Mouse (Mus musculus) adrenal gland, postnatal 36 days (tissue): ENCODE results near the gene Lbhd1. TPM values are rescaled to one million over a fixed set of nuclear protein-coding genes. Genes with fewer than 3 reads are reported as not detected.

ENCODE experiments used
- microRNA-seq: library from miRNA; unstranded; fragments of <30 nt; microRNA quantifications from one replicate; pipeline ENCODE4 v1.2.0, GENCODE M21; 2021
- total RNA-seq, 2 experiments: library from RNA; stranded (reverse); gene quantifications; 2 replicates each; pipeline ENCODE4 v1.2.3; 2021

Lbhd1 gene
- total RNA-seq, 2 experiments from 2014 or later = 5.3 to 17.6 TPM

Small RNA genes lying within 50 kb of the gene (microRNA-seq; reads per million reads assigned to microRNA genes)
- not detected for gene Mir5136

Other genes with a start within 250 kb of the Lbhd1 start
- 1 to 10 TPM; 1.3 TPM for gene Chrm1, start 219.9 kb upstream of the Lbhd1 start, total RNA-seq
- 100 to 1,000 TPM; 354 to 445 TPM for gene Slc3a2, start 160.4 kb upstream of the Lbhd1 start, total RNA-seq
- gene Wdr74, start 147.9 kb upstream of the Lbhd1 start, total RNA-seq = 10 to 100 TPM; 52.3 to 71.2 TPM
- gene 1700092M07Rik, start 143.0 kb upstream of the Lbhd1 start, total RNA-seq = 1 to 10 TPM in 1 of 2 experiments, under 1 TPM in 1; 0.82 to 1.0 TPM
- gene Stx5a, start 142.3 kb upstream of the Lbhd1 start, total RNA-seq = 10 to 100 TPM; 83.6 to 92.9 TPM
- 100 to 1,000 TPM in 1 of 2 experiments, 10 to 100 TPM in 1; 94.7 to 144 TPM for gene Nxf1, start 126.7 kb upstream of the Lbhd1 start, total RNA-seq
- gene Tmem223, start 112.7 kb upstream of the Lbhd1 start, total RNA-seq = 100 to 1,000 TPM; 113 to 127 TPM
- 10 to 100 TPM; 44.8 to 69.2 TPM for gene Tmem179b, start 109.3 kb upstream of the Lbhd1 start, total RNA-seq
- gene Taf6l, start 97.3 kb upstream of the Lbhd1 start, total RNA-seq = 10 to 100 TPM; 11.2 to 16.7 TPM
- gene Polr2g, start 85.2 kb upstream of the Lbhd1 start, total RNA-seq = 10 to 100 TPM; 90.5 to 98.5 TPM
- 1 to 10 TPM; 2.0 to 2.9 TPM for gene Zbtb3, start 81.2 kb upstream of the Lbhd1 start, total RNA-seq
- 10 to 100 TPM; 31.7 to 32.2 TPM for gene Ttc9c, start 64.4 kb upstream of the Lbhd1 start, total RNA-seq
- gene Hnrnpul2, start 63.7 kb upstream of the Lbhd1 start, total RNA-seq = 10 to 100 TPM; 61.8 to 67.6 TPM
- 1 to 10 TPM in 1 of 2 experiments, not detected in 1; 1.7 TPM for gene AC129217.1, start 54.0 kb upstream of the Lbhd1 start, total RNA-seq
- gene Bscl2, start 46.3 kb upstream of the Lbhd1 start, total RNA-seq = 100 to 1,000 TPM; 132 to 176 TPM
- gene Gng3, start 44.5 kb upstream of the Lbhd1 start, total RNA-seq = 1 to 10 TPM; 5.2 to 5.4 TPM
- gene Lrrn4cl, start 33.0 kb upstream of the Lbhd1 start, total RNA-seq = 1 to 10 TPM; 4.2 to 4.5 TPM
- gene Ubxn1, start 12.2 kb upstream of the Lbhd1 start, total RNA-seq = 100 to 1,000 TPM; 177 to 218 TPM
- gene Uqcc3, start 2.8 kb upstream of the Lbhd1 start, total RNA-seq = 10 to 100 TPM; 49.9 to 79.8 TPM
- not detected for gene Gm49403, start 198 bp downstream of the Lbhd1 start, total RNA-seq
- gene 1810009A15Rik, start 5.1 kb downstream of the Lbhd1 start, total RNA-seq = 10 to 100 TPM; 49.6 to 50.3 TPM
- 1 to 10 TPM; 1.0 to 4.2 TPM for gene Gm49416, start 5.2 kb downstream of the Lbhd1 start, total RNA-seq
- gene Ints5, start 9.3 kb downstream of the Lbhd1 start, total RNA-seq = 10 to 100 TPM; 23.7 to 25.8 TPM
- 100 to 1,000 TPM; 190 to 201 TPM for gene Ganab, start 14.3 kb downstream of the Lbhd1 start, total RNA-seq
- gene B3gat3, start 36.6 kb downstream of the Lbhd1 start, total RNA-seq = 10 to 100 TPM; 56.3 to 66.1 TPM
- 10 to 100 TPM; 38.7 to 61.5 TPM for gene Rom1, start 45.6 kb downstream of the Lbhd1 start, total RNA-seq
- gene Eml3, start 45.8 kb downstream of the Lbhd1 start, total RNA-seq = 10 to 100 TPM; 46.9 to 59.1 TPM
- 10 to 100 TPM; 88.0 to 88.6 TPM for gene Mta2, start 58.1 kb downstream of the Lbhd1 start, total RNA-seq
- gene Tut1, start 70.1 kb downstream of the Lbhd1 start, total RNA-seq = 10 to 100 TPM; 20.7 to 24.4 TPM
- gene Eef1g, start 83.3 kb downstream of the Lbhd1 start, total RNA-seq = 100 to 1,000 TPM; 331 to 363 TPM
- gene Ahnak, start 105.6 kb downstream of the Lbhd1 start, total RNA-seq = 100 to 1,000 TPM; 114 to 197 TPM
- not detected for gene Scgb1a1, start 204.2 kb downstream of the Lbhd1 start, total RNA-seq